Mouse (Mus musculus) bone marrow, adult 2 months (tissue): ENCODE measurements around the gene Adcy7.

Source experiments
- CTCF ChIP-seq: fragments of 200-500 bp; IDR thresholded peaks from 2 replicates; pipeline ENCODE4 v1.5.1; 2011; ENCODE audit warnings: low read length, control low read depth; ENCODE audit not compliant: control insufficient read depth, insufficient read depth
- POLR2A ChIP-seq: fragments of 200-500 bp; IDR thresholded peaks from 2 replicates; pipeline ENCODE4 v1.6.1; 2011; ENCODE audit warnings: low read depth, mild to moderate bottlenecking, control low read depth, low read length, borderline replicate concordance; ENCODE audit not compliant: control insufficient read depth

- TF ChIP-seq CTCF (no peak), POLR2A (no peak)
Observed at GRCm38 (mm10) chr8:88321387-88321786, 49.2 kb downstream of the Adcy7 start.
